Mouse (Mus musculus) embryonic facial prominence, embryonic 12.5 days (tissue): Measurements from ENCODE around the gene Aff1. TPM values are rescaled to one million over a fixed set of nuclear protein-coding genes. Genes with fewer than 3 reads are reported as not detected.

Experiments
- ATAC-seq: fragments of 200-750 bp; cut with Nextera tagmentation; 2 replicates; pipeline ENCODE4 v1.8.0; 2017; ENCODE audit not compliant: insufficient number of reproducible peaks, insufficient read depth, low FRiP score, low TSS enrichment
- H3K27ac ChIP-seq: fragments of 300-500 bp; sonication (generic); 2 replicates; pipeline ENCODE4 v1.5.1; 2016; ENCODE audit warnings: mild to moderate bottlenecking
- H3K27me3 ChIP-seq: fragments of 300-500 bp; sonication (generic); 2 replicates; pipeline ENCODE4 v1.6.1; 2016; ENCODE audit warnings: mild to moderate bottlenecking, moderate library complexity
- H3K36me3 ChIP-seq: fragments of 300-500 bp; sonication (generic); 2 replicates; pipeline ENCODE4 v1.6.1; 2016; ENCODE audit warnings: mild to moderate bottlenecking
- H3K4me1 ChIP-seq: fragments of 300-500 bp; sonication (generic); 2 replicates; pipeline ENCODE4 v1.6.1; 2016
- H3K4me2 ChIP-seq: fragments of 300-500 bp; sonication (generic); replicated peaks from 2 replicates; pipeline ENCODE4 v1.6.1; 2016; ENCODE audit warnings: mild to moderate bottlenecking, moderate library complexity
- H3K4me3 ChIP-seq: fragments of 300-500 bp; sonication (generic); 2 replicates; pipeline ENCODE4 v1.5.1; 2016; ENCODE audit warnings: mild to moderate bottlenecking
- H3K9ac ChIP-seq: fragments of 300-500 bp; sonication (generic); 2 replicates; pipeline ENCODE4 v1.6.1; 2016; ENCODE audit warnings: mild to moderate bottlenecking, moderate library complexity
- H3K9me3 ChIP-seq: fragments of 300-500 bp; sonication (generic); 2 replicates; pipeline ENCODE4 v1.6.1; 2016; ENCODE audit warnings: mild to moderate bottlenecking, moderate library complexity
- WGBS: fragments of 180-500 bp; shearing (Covaris S2); methylation state at CpG from one replicate; pipeline ENCODE4 v1.1.7; 2016; 5-methylcytosine and 5-hydroxymethylcytosine counted together
- polyA plus RNA-seq: library from polyadenylated mRNA; unstranded; fragments of >200 nt; fragmentation: Nextera tagmentation; extraction: Ambion mirVana; gene quantifications from 2 replicates; pipeline ENCODE4 v1.2.1, GENCODE M21; 2016

Aff1 gene
- 4.8 and 4.9 TPM in 2 replicates for polyA plus RNA-seq

- 3% methylated on average over 50 of the region's 50 CpGs for WGBS
- H3K4me2 ChIP-seq = peak within 1 kb of the TSS; percentile 99
- H3K9me3 ChIP-seq = no peaks in the 10 kb centered on the region
- H3K36me3 ChIP-seq = no peaks in the 10 kb centered on the region
- peak within 1 kb of the TSS; percentile 60 for H3K4me3 ChIP-seq
- peaks cover 10% of the 10 kb centered on the region; the same call in 1 of the 2 replicates for H3K4me1 ChIP-seq
- H3K27me3 ChIP-seq = peaks cover 25% of the 10 kb centered on the region
- no peak within 1 kb of the TSS for H3K27ac ChIP-seq
- H3K9ac ChIP-seq = peak within 1 kb of the TSS; percentile 48
- ATAC-seq = peak; percentile 64; the same call in 1 of the 2 replicates
These were observed at the start of gene Aff1 for GRCm38 (mm10) chr5:103691624-103692530. Gene Aff1 (plus strand): TSS chr5:103692374.

DNA sequence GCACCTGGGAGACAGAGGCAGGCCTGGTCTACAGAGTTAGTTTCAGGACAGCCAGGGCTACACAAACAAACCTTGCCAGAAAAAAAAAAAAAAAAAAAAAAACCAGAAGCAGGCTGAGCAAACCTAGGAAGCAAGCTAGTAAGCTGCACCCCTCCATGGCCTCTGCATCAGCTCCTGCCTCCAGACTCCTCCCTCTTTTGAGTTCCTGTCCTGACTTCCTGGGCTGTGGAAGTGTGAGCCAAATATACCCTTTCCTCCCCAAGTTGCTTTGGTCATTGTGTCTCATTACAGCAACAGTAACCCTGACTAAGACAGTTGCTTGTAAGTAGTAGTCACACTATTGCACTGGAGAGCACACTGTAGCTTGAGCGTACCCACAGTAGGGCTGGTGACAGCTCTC lies 48.0 kb upstream of the Aff1 start:
- no peaks in the 10 kb centered on the region for H3K4me1 ChIP-seq
- ATAC-seq = no peak
- no peak overlapping the region for H3K4me3 ChIP-seq
- H3K27ac ChIP-seq = no peak overlapping the region
- H3K27me3 ChIP-seq = no peaks in the 10 kb centered on the region
- no peaks in the 10 kb centered on the region for H3K36me3 ChIP-seq
- H3K9me3 ChIP-seq = no peaks in the 10 kb centered on the region
- WGBS = 100% methylated on average over 1 of the region's 1 CpGs
- H3K4me2 ChIP-seq = no peak overlapping the region
- H3K9ac ChIP-seq = no peak overlapping the region

- H3K4me1 ChIP-seq = no peaks in the 10 kb centered on the region
- WGBS = 80% methylated on average over 3 of the region's 3 CpGs
- no peak overlapping the region for H3K27ac ChIP-seq
- H3K4me3 ChIP-seq = no peak overlapping the region
- H3K36me3 ChIP-seq = no peaks in the 10 kb centered on the region
- ATAC-seq = no peak
- H3K27me3 ChIP-seq = no peaks in the 10 kb centered on the region
- H3K9ac ChIP-seq = no peak overlapping the region
- no peaks in the 10 kb centered on the region for H3K9me3 ChIP-seq
- no peak overlapping the region for H3K4me2 ChIP-seq
These were observed 44.9 kb upstream of the Aff1 start for GRCm38 (mm10) chr5:103647320-103647719.

GRCm38 (mm10) chr5:103654225-103654624 lies 37.9 kb upstream of the Aff1 start:
- Histone ChIP-seq H3K36me3 (no peaks in the 10 kb centered on the region), H3K9ac (no peak overlapping the region), H3K4me3 (no peak overlapping the region), H3K27ac (no peak overlapping the region), H3K9me3 (no peaks in the 10 kb centered on the region), H3K27me3 (no peaks in the 10 kb centered on the region), H3K4me1 (peaks cover 7% of the 10 kb centered on the region; the same call in 1 of the 2 replicates), H3K4me2 (no peak overlapping the region)
- no peak for ATAC-seq
- 26% methylated on average over 6 of the region's 6 CpGs for WGBS

DNA sequence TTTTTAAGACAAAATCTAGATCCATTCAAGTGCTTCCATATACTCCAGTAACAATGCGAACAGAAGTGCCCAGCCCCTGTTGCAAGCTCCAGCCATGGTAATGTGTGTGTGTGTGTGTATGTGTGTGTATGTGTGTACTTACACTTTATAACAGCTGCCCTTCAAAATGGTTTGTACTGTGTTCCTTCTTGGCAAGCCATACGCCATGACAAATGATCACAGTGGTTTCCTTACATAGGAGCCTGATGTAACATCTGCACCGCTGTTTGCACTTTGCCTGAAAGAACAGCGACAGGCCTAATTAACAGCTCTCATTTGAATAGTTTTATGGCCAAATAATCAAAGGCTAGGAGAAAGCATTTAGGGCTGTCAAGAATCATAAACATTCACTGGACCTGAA lies 37.4 kb upstream of the Aff1 start:
- Histone ChIP-seq H3K4me1 (peaks cover 7% of the 10 kb centered on the region; the same call in 1 of the 2 replicates), H3K4me3 (peak overlapping the region; percentile 53), H3K9ac (no peak overlapping the region), H3K36me3 (no peaks in the 10 kb centered on the region), H3K9me3 (no peaks in the 10 kb centered on the region), H3K4me2 (peak overlapping the region; percentile 98), H3K27me3 (no peaks in the 10 kb centered on the region), H3K27ac (no peak overlapping the region)
- ATAC-seq = no peak
- 71% methylated on average over 4 of the region's 4 CpGs for WGBS

GRCm38 (mm10) chr5:103655346-103656118 lies 36.6 kb upstream of the Aff1 start, which contains the start of gene 1700016H13Rik:
Gene 1700016H13Rik (minus strand): TSS chr5:103656010.
- Histone ChIP-seq H3K9me3 (no peaks in the 10 kb centered on the region), H3K4me2 (peak within 1 kb of the TSS; percentile 98), H3K36me3 (no peaks in the 10 kb centered on the region), H3K9ac (peak within 1 kb of the TSS; percentile 64), H3K27ac (no peak within 1 kb of the TSS), H3K27me3 (no peaks in the 10 kb centered on the region), H3K4me3 (peak within 1 kb of the TSS; percentile 53), H3K4me1 (peaks cover 7% of the 10 kb centered on the region; the same call in 1 of the 2 replicates)
- under 1% methylated on average over 56 of the region's 56 CpGs for WGBS
- ATAC-seq = 0 out of 2 replicates have a peak, but pooled peaks have one; percentile 81

GRCm38 (mm10) chr5:103658921-103659320 lies 33.3 kb upstream of the Aff1 start:
- no peak overlapping the region for H3K9ac ChIP-seq
- peaks cover 7% of the 10 kb centered on the region; the same call in 1 of the 2 replicates for H3K4me1 ChIP-seq
- no peaks in the 10 kb centered on the region for H3K9me3 ChIP-seq
- H3K27me3 ChIP-seq = no peaks in the 10 kb centered on the region
- no peak overlapping the region for H3K4me3 ChIP-seq
- no peak overlapping the region for H3K4me2 ChIP-seq
- no peak for ATAC-seq
- WGBS = 72% methylated on average over 5 of the region's 5 CpGs
- H3K27ac ChIP-seq = no peak overlapping the region
- no peaks in the 10 kb centered on the region for H3K36me3 ChIP-seq

- Histone ChIP-seq H3K27me3 (no peaks in the 10 kb centered on the region), H3K27ac (no peak overlapping the region), H3K9ac (no peak overlapping the region), H3K4me3 (no peak overlapping the region), H3K4me1 (peaks cover 7% of the 10 kb centered on the region; the same call in 1 of the 2 replicates), H3K4me2 (no peak overlapping the region), H3K9me3 (no peaks in the 10 kb centered on the region), H3K36me3 (no peaks in the 10 kb centered on the region)
- ATAC-seq = no peak
- WGBS = 39% methylated on average over 3 of the region's 3 CpGs
These were observed 32.6 kb upstream of the Aff1 start for GRCm38 (mm10) chr5:103659571-103659970.

DNA sequence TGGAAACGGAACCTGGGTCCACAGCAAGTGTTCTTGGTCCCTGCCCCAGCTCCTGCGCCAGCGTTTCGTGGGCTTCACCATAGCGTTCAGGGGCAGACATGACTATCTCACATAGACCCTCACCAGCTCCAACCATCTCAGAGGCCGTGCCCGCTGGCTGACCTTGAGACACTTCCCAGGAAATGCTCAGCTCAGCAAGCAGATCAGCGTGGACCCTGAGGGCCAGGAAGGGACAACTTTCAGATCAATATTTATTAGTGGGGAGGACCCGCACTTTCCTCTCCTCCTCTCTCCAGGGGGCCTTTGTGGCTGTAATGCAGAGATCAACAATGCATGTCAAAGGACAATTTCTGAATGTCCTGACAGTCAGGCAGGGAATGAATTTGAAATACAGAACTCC lies 27.2 kb upstream of the Aff1 start:
- Histone ChIP-seq H3K9me3 (no peaks in the 10 kb centered on the region), H3K4me3 (no peak overlapping the region), H3K36me3 (no peaks in the 10 kb centered on the region), H3K9ac (no peak overlapping the region), H3K27ac (no peak overlapping the region), H3K27me3 (no peaks in the 10 kb centered on the region), H3K4me2 (no peak overlapping the region), H3K4me1 (no peaks in the 10 kb centered on the region)
- WGBS = 69% methylated on average over 9 of the region's 9 CpGs
- no peak for ATAC-seq

DNA sequence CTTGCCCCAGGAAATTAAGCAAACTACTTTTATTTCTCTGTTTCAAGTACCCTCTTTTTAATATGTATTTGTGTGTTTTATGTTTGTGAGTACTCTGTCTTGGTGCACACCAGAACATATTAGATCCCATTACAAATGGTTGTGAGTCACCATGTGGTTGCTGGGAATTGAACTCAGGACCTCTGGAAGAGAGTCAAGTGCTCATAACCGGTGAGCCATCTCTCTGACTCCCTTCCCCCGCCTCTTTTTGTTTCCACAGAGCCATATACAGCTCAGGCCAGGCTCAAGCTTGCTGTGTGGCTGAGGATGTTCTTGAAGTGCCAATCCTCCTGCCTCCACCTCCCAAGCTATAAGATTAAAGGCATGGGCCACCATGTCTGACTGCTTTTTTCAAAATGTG lies 26.3 kb upstream of the Aff1 start:
- H3K4me1 ChIP-seq = no peaks in the 10 kb centered on the region
- no peak overlapping the region for H3K27ac ChIP-seq
- H3K4me2 ChIP-seq = no peak overlapping the region
- H3K27me3 ChIP-seq = no peaks in the 10 kb centered on the region
- H3K9ac ChIP-seq = no peak overlapping the region
- ATAC-seq = no peak
- no peaks in the 10 kb centered on the region for H3K36me3 ChIP-seq
- no peak overlapping the region for H3K4me3 ChIP-seq
- 80% methylated on average over 2 of the region's 2 CpGs for WGBS
- H3K9me3 ChIP-seq = no peaks in the 10 kb centered on the region

DNA sequence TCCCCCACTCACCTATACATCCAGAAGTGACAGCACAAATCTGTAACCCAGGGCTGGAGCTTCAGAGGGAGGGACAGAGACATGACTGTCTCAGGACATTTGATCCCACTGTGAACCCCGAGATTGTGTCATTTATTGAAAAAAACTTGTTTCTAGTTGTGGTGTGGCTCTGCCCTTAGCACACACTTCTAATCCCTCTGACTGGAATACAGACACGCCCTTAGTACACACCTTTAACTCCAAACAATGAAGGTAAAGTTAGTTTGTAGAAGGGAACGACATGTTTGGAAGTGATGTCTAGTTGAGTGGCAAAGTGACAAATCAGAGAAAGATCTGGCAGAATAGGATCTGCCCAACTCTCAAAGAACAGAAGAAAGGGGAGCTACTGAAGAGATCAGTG lies 20.3 kb upstream of the Aff1 start:
- no peaks in the 10 kb centered on the region for H3K27me3 ChIP-seq
- no peaks in the 10 kb centered on the region for H3K36me3 ChIP-seq
- no peak overlapping the region for H3K4me3 ChIP-seq
- no peak for ATAC-seq
- H3K9me3 ChIP-seq = no peaks in the 10 kb centered on the region
- H3K9ac ChIP-seq = no peak overlapping the region
- H3K4me2 ChIP-seq = no peak overlapping the region
- no peaks in the 10 kb centered on the region; the same call in 1 of the 2 replicates for H3K4me1 ChIP-seq
- H3K27ac ChIP-seq = no peak overlapping the region
- 62% methylated on average over 3 of the region's 3 CpGs for WGBS
